Mouse (Mus musculus) thymus, postnatal 14 days (tissue): ENCODE data around the gene Gm382.

Experiments used
- DNase-seq: peaks from one replicate; pipeline ENCODE4 v3.0.0; 2021

The Gm382 gene

GRCm38 (mm10) chrX:127039672-127040071 lies at the start of gene Gm382:
Gm382 (plus strand) TSS chrX:127039972.
- no peak for DNase-seq

- no peak for DNase-seq
Observed at GRCm38 (mm10) chrX:127070179-127070578, 30.4 kb downstream of the Gm382 start.

- no peak for DNase-seq
Observed at GRCm38 (mm10) chrX:127091282-127091681, 51.5 kb downstream of the Gm382 start.

GRCm38 (mm10) chrX:127093036-127093435 lies 53.3 kb downstream of the Gm382 start:
- no peak for DNase-seq

GRCm38 (mm10) chrX:127093961-127094360 lies 54.2 kb downstream of the Gm382 start:
- DNase-seq = no peak

GRCm38 (mm10) chrX:127104341-127104740 lies 64.6 kb downstream of the Gm382 start:
- DNase-seq = no peak
